Mouse (Mus musculus) limb, embryonic 11.5 days (tissue): ENCODE data around the gene Cfap57. TPM values are rescaled to one million over a fixed set of nuclear protein-coding genes. Genes with fewer than 3 reads are reported as not detected.

ENCODE experiments used
- ATAC-seq: fragments of 200-750 bp; cut with Nextera tagmentation; 2 replicates; pipeline ENCODE4 v1.8.0; 2017; ENCODE audit warnings: low read depth; ENCODE audit not compliant: insufficient number of reproducible peaks, low FRiP score, low TSS enrichment
- DNase-seq: peaks from one replicate; pipeline ENCODE4 v3.0.0-alpha.2; 2015; ENCODE audit warnings: low spot score
- H3K27ac ChIP-seq: fragments of 300-500 bp; sonication (generic); replicated peaks from 2 replicates; pipeline ENCODE4 v1.5.1; 2014; ENCODE audit warnings: low read depth, mild to moderate bottlenecking, low read length
- H3K27me3 ChIP-seq: fragments of 300-500 bp; sonication (generic); 2 replicates; pipeline ENCODE4 v1.6.1; 2014; ENCODE audit warnings: mild to moderate bottlenecking, low read length, mixed read lengths; ENCODE audit not compliant: control insufficient read depth, insufficient read depth
- H3K36me3 ChIP-seq: fragments of 300-500 bp; sonication (generic); 2 replicates; pipeline ENCODE4 v1.6.1; 2014; ENCODE audit warnings: mild to moderate bottlenecking, low read length, moderate library complexity, mixed read lengths; ENCODE audit not compliant: control insufficient read depth, insufficient read depth
- H3K4me1 ChIP-seq: fragments of 300-500 bp; sonication (generic); 2 replicates; pipeline ENCODE4 v1.6.1; 2014; ENCODE audit warnings: low read length, mixed read lengths; ENCODE audit not compliant: control insufficient read depth, insufficient read depth
- H3K4me2 ChIP-seq: fragments of 300-500 bp; sonication (generic); 2 replicates; pipeline ENCODE4 v1.6.1; 2014; ENCODE audit warnings: low read depth, mild to moderate bottlenecking, moderate library complexity; ENCODE audit not compliant: severe bottlenecking
- H3K4me3 ChIP-seq: fragments of 300-500 bp; sonication (generic); 2 replicates; pipeline ENCODE4 v1.5.1; 2014; ENCODE audit warnings: low read depth, low read length
- H3K9ac ChIP-seq: fragments of 300-500 bp; sonication (generic); 2 replicates; pipeline ENCODE4 v1.6.1; 2014; ENCODE audit warnings: mild to moderate bottlenecking, low read length
- H3K9me3 ChIP-seq: fragments of 300-500 bp; sonication (generic); 2 replicates; pipeline ENCODE4 v1.6.1; 2016; ENCODE audit warnings: low read length; ENCODE audit not compliant: control insufficient read depth
- WGBS: fragments of 180-500 bp; shearing (Covaris S2); extraction: QIAGEN DNeasy Blood & Tissue Kit; methylation state at CpG from one replicate; pipeline ENCODE4 v1.1.7; 2014; 5-methylcytosine and 5-hydroxymethylcytosine counted together
- polyA plus RNA-seq: library from polyadenylated mRNA; unstranded; fragments of >200 nt; fragmentation: Nextera tagmentation; extraction: Ambion mirVana; gene quantifications from 2 replicates; pipeline ENCODE4 v1.2.1, GENCODE M21; 2014

The Cfap57 gene
- polyA plus RNA-seq: 0.40 and 0.45 TPM in 2 replicates

GRCm38 (mm10) chr4:118620279-118620966 is at the start of gene Cfap57, which contains the start of gene Ebna1bp2:
Gene Cfap57, minus strand, starts transcription at chr4:118620777.
Gene Ebna1bp2, plus strand, starts transcription at chr4:118620799.
- Histone ChIP-seq H3K9ac (peak within 1 kb of the TSS; percentile 71), H3K27me3 (no peaks in the 10 kb centered on the region), H3K4me3 (peak within 1 kb of the TSS; percentile 78), H3K27ac (no peak within 1 kb of the TSS), H3K9me3 (0 out of 2 replicates have a peak, but pooled peaks cover 2% of the 10 kb centered on the region), H3K36me3 (peaks cover 10% of the 10 kb centered on the region; the same call in 1 of the 2 replicates), H3K4me2 (peak within 1 kb of the TSS; percentile 87), H3K4me1 (peaks cover 7% of the 10 kb centered on the region; the same call in 1 of the 2 replicates)
- DNase-seq (peak; percentile 93), ATAC-seq (peak; percentile 92)
- under 1% methylated on average over 35 of the region's 41 CpGs for WGBS

- no peaks in the 10 kb centered on the region for H3K4me1 ChIP-seq
- ATAC-seq (no peak), DNase-seq (no peak)
- H3K4me2 ChIP-seq: no peak within 1 kb of the TSS
- H3K27me3 ChIP-seq: no peaks in the 10 kb centered on the region
- H3K36me3 ChIP-seq: no peaks in the 10 kb centered on the region
- no peak within 1 kb of the TSS for H3K27ac ChIP-seq
- H3K9ac ChIP-seq: no peak within 1 kb of the TSS
- no peak within 1 kb of the TSS for H3K4me3 ChIP-seq
- no peaks in the 10 kb centered on the region for H3K9me3 ChIP-seq
Measured at GRCm38 (mm10) chr4:118658652-118659051, 38.1 kb upstream of the Cfap57 start, which contains the start of gene Olfr62. Gene Olfr62, plus strand, starts transcription at chr4:118658952.

GRCm38 (mm10) chr4:118645234-118645633 is 24.7 kb upstream of the Cfap57 start:
- H3K9ac ChIP-seq: no peak overlapping the region
- H3K27ac ChIP-seq: no peak overlapping the region
- H3K4me1 ChIP-seq: no peaks in the 10 kb centered on the region
- peak; percentile 86 for DNase-seq
- no peak overlapping the region for H3K4me3 ChIP-seq
- ATAC-seq: no peak
- 20% methylated on average over 2 of the region's 2 CpGs for WGBS
- no peaks in the 10 kb centered on the region for H3K27me3 ChIP-seq
- H3K9me3 ChIP-seq: no peaks in the 10 kb centered on the region
- H3K36me3 ChIP-seq: no peaks in the 10 kb centered on the region
- no peak overlapping the region for H3K4me2 ChIP-seq

- Histone ChIP-seq H3K9me3 (no peaks in the 10 kb centered on the region), H3K36me3 (no peaks in the 10 kb centered on the region), H3K4me3 (no peak overlapping the region), H3K27me3 (no peaks in the 10 kb centered on the region), H3K4me1 (no peaks in the 10 kb centered on the region), H3K4me2 (no peak overlapping the region), H3K27ac (no peak overlapping the region), H3K9ac (no peak overlapping the region)
- ATAC-seq (0 out of 2 replicates have a peak, but pooled peaks have one; percentile 17), DNase-seq (peak; percentile 26)
- WGBS: 42% methylated on average over 20 of the region's 20 CpGs
Measured at GRCm38 (mm10) chr4:118642346-118643190, 22.0 kb upstream of the Cfap57 start.

- Histone ChIP-seq H3K27me3 (no peaks in the 10 kb centered on the region), H3K9ac (no peak overlapping the region), H3K36me3 (peaks cover 3% of the 10 kb centered on the region), H3K4me2 (no peak overlapping the region), H3K27ac (no peak overlapping the region), H3K9me3 (no peaks in the 10 kb centered on the region), H3K4me3 (no peak overlapping the region), H3K4me1 (no peaks in the 10 kb centered on the region)
- no peak for ATAC-seq
- no peak for DNase-seq
- WGBS: 94% methylated on average over 5 of the region's 5 CpGs
Measured at GRCm38 (mm10) chr4:118630261-118630660, 9.7 kb upstream of the Cfap57 start.

GRCm38 (mm10) chr4:118621781-118622180 is 1.2 kb upstream of the Cfap57 start:
- H3K4me1 ChIP-seq: peaks cover 7% of the 10 kb centered on the region; the same call in 1 of the 2 replicates
- H3K9ac ChIP-seq: no peak overlapping the region
- no peaks in the 10 kb centered on the region for H3K27me3 ChIP-seq
- H3K4me3 ChIP-seq: peak overlapping the region; percentile 78
- H3K36me3 ChIP-seq: peaks cover 12% of the 10 kb centered on the region
- peak overlapping the region; percentile 87 for H3K4me2 ChIP-seq
- DNase-seq: no peak
- no peak for ATAC-seq
- no peak overlapping the region for H3K27ac ChIP-seq
- WGBS: 89% methylated on average over 9 of the region's 9 CpGs
- 0 out of 2 replicates have a peak, but pooled peaks cover 2% of the 10 kb centered on the region for H3K9me3 ChIP-seq

- Histone ChIP-seq H3K4me3 (peak overlapping the region; percentile 78), H3K9ac (peak overlapping the region; percentile 71), H3K4me1 (peaks cover 7% of the 10 kb centered on the region; the same call in 1 of the 2 replicates), H3K36me3 (peaks cover 10% of the 10 kb centered on the region; the same call in 1 of the 2 replicates), H3K4me2 (peak overlapping the region; percentile 87), H3K27ac (no peak overlapping the region), H3K27me3 (no peaks in the 10 kb centered on the region), H3K9me3 (0 out of 2 replicates have a peak, but pooled peaks cover 2% of the 10 kb centered on the region)
- 0 out of 2 replicates have a peak, but pooled peaks have one; percentile 29 for ATAC-seq
- DNase-seq: no peak
- WGBS: 1% methylated on average over 23 of the region's 23 CpGs
Measured at GRCm38 (mm10) chr4:118620967-118621320, 367 bp upstream of the Cfap57 start.

GRCm38 (mm10) chr4:118615412-118615811 is 5.2 kb downstream of the Cfap57 start:
- Histone ChIP-seq H3K4me3 (no peak overlapping the region), H3K9me3 (0 out of 2 replicates have a peak, but pooled peaks cover 2% of the 10 kb centered on the region), H3K27ac (no peak overlapping the region), H3K4me1 (no peaks in the 10 kb centered on the region), H3K4me2 (no peak overlapping the region), H3K27me3 (no peaks in the 10 kb centered on the region), H3K9ac (no peak overlapping the region), H3K36me3 (no peaks in the 10 kb centered on the region)
- DNase-seq (no peak), ATAC-seq (no peak)
- WGBS: 89% methylated on average over 11 of the region's 11 CpGs
